Mouse (Mus musculus): ENCODE measurements around the gene Sys1.
A peak's percentile ranks its signal among the peaks of the same experiment; 100 is the strongest.

Sys1 gene

GRCm38 (mm10) chr2:164505619-164506347 is 49.0 kb downstream of the Sys1 start:
- no peak for DNase-seq

GRCm38 (mm10) chr2:164507811-164508210 is 51.0 kb downstream of the Sys1 start:
- no peak for DNase-seq

- no peak for DNase-seq
Measured at GRCm38 (mm10) chr2:164510621-164511190, 53.9 kb downstream of the Sys1 start.

- no peak for DNase-seq
Measured at GRCm38 (mm10) chr2:164512121-164512909, 55.6 kb downstream of the Sys1 start.

GRCm38 (mm10) chr2:164513389-164513788 is 56.6 kb downstream of the Sys1 start:
- no peak for DNase-seq

- no peak for DNase-seq
Measured at GRCm38 (mm10) chr2:164514916-164515315, 58.2 kb downstream of the Sys1 start.

GRCm38 (mm10) chr2:164515897-164516296 is 59.1 kb downstream of the Sys1 start:
- no peak for DNase-seq

- no peak for DNase-seq
Measured at GRCm38 (mm10) chr2:164516592-164516991, 59.8 kb downstream of the Sys1 start.

GRCm38 (mm10) chr2:164517485-164518221 is 60.9 kb downstream of the Sys1 start:
- DNase-seq, result peak; percentile 27

- DNase-seq, result no peak
Measured at GRCm38 (mm10) chr2:164518266-164519170, 61.8 kb downstream of the Sys1 start.

GRCm38 (mm10) chr2:164519171-164519526 is 62.4 kb downstream of the Sys1 start:
- no peak for DNase-seq

GRCm38 (mm10) chr2:164520782-164521181 is 64.0 kb downstream of the Sys1 start:
- no peak for DNase-seq

- DNase-seq, result no peak
Measured at GRCm38 (mm10) chr2:164521841-164522240, 65.1 kb downstream of the Sys1 start.

- DNase-seq, result no peak
Measured at GRCm38 (mm10) chr2:164522280-164522679, 65.5 kb downstream of the Sys1 start.

- DNase-seq, result peak; percentile 29
Measured at GRCm38 (mm10) chr2:164523301-164523773, 66.6 kb downstream of the Sys1 start.

- DNase-seq, result no peak
Measured at GRCm38 (mm10) chr2:164528557-164528956, 71.8 kb downstream of the Sys1 start.

Data from cerebellum, adult 11-12 months (tissue).